Mouse (Mus musculus): ENCODE measurements at regions not wholly inside any gene's neighbourhood (a gene's known extent, or its start where the extent isn't known, plus 50 kb on each side); places are given as distances from the start of the nearest gene placed in this dataset.

- no peak for TF ChIP-seq MAFK (IDR thresholded peaks at IDR 0.05; ENCODE audit: insufficient read depth, low read depth, low read length)
- no peak for TF ChIP-seq ZC3H11A (IDR thresholded peaks at IDR 0.05; ENCODE audit: borderline replicate concordance, low read depth, low read length)
- no peak for TF ChIP-seq HCFC1 (IDR thresholded peaks at IDR 0.05; ENCODE audit: borderline replicate concordance, insufficient read depth, low read length)
- no peak for TF ChIP-seq ZNF384 (IDR thresholded peaks at IDR 0.05; ENCODE audit: low read depth, low read length)
These were observed 121.8 kb upstream of the Cxxc4 start for GRCm38 (mm10) chr3:134114501-134114900.

Data from ES-E14 (cell line).